Mouse (Mus musculus) CH12.LX (cell line): ENCODE data around the gene Stub1.

ENCODE experiments used
- CTCF ChIP-seq, 2 experiments: IDR thresholded peaks in 1 of 2; conservative IDR thresholded peaks in 1 of 2; 2 replicates each; pipeline ENCODE4 v1.5.1; 2011 to 2012; ENCODE audit warnings: low read depth in 2 of 2, low read length in 2 of 2, improper control_type of control experiment in 1 of 2, inconsistent platforms in 1 of 2, mild to moderate bottlenecking in 1 of 2, moderate library complexity in 1 of 2
- EP300 ChIP-seq: IDR thresholded peaks from 2 replicates; pipeline ENCODE4 v1.6.1; 2011; ENCODE audit warnings: low read length, improper control_type of control experiment
- ETS1 ChIP-seq: conservative IDR thresholded peaks from 2 replicates; pipeline ENCODE4 v1.6.1; 2012; ENCODE audit warnings: low read depth, mild to moderate bottlenecking, inconsistent platforms, low read length, improper control_type of control experiment, moderate library complexity
- JUND ChIP-seq: conservative IDR thresholded peaks from 2 replicates; pipeline ENCODE4 v1.6.1; 2011; ENCODE audit warnings: low read depth, low read length, improper control_type of control experiment
- MAFK ChIP-seq: IDR thresholded peaks from 2 replicates; pipeline ENCODE4 v1.6.1; 2011; ENCODE audit warnings: low read length, improper control_type of control experiment; ENCODE audit not compliant: insufficient replicate concordance
- MXI1 ChIP-seq: IDR thresholded peaks from 2 replicates; pipeline ENCODE4 v1.6.1; 2011; ENCODE audit warnings: mild to moderate bottlenecking, low read depth, low read length, improper control_type of control experiment
- POLR2A ChIP-seq: IDR thresholded peaks from 2 replicates; pipeline ENCODE4 v1.6.1; 2011; ENCODE audit warnings: low read depth, mild to moderate bottlenecking, improper control_type of control experiment, low read length

GRCm38 (mm10) chr17:25837533-25837932 lies 4.3 kb upstream of the Stub1 start:
- no peak for TF ChIP-seq EP300
- no peak for TF ChIP-seq CTCF (conservative IDR thresholded peaks at IDR 0.05 in 1 of 2, IDR thresholded peaks at IDR 0.05 in 1 of 2; ENCODE audit: low read depth in 2 of 2, low read length in 2 of 2)
- TF ChIP-seq JUND: no peak
- TF ChIP-seq ETS1: no peak
- TF ChIP-seq POLR2A: no peak
- no peak for TF ChIP-seq MAFK
- TF ChIP-seq MXI1: no peak
